ENCODE assay signal across 1 mouse cellular context in genomic region chr17:63493876-63494580, GRCm38 (mm10).
TF ChIP-seq lines count a peak whose summit lies in the region.

No protein-coding gene starts in this region.

TF ChIP-seq in MEL, 35 proteins besides CTCF, POLR2A, EP300 and RAD21 (continued from another document):
- no peak for TF ChIP-seq SIN3A (IDR thresholded peaks at IDR 0.05; ENCODE audit: low read length)
- no peak for TF ChIP-seq RCOR1 (IDR thresholded peaks at IDR 0.05; ENCODE audit: low read depth, low read length)
- no peak for TF ChIP-seq JUND (IDR thresholded peaks at IDR 0.05; ENCODE audit: low read depth, low read length)
